Mouse (Mus musculus) midbrain, embryonic 11.5 days (tissue): ENCODE measurements around the gene Mrpl43. TPM values are rescaled to one million over a fixed set of nuclear protein-coding genes. Genes with fewer than 3 reads are reported as not detected.
A peak's percentile ranks its signal among the peaks of the same experiment; 100 is the strongest.

ENCODE experiments used
- ATAC-seq: fragments of 200-750 bp; cut with Nextera tagmentation; 2 replicates; pipeline ENCODE4 v1.8.0; 2017; ENCODE audit warnings: moderate TSS enrichment, moderate library complexity; ENCODE audit not compliant: low FRiP score
- DNase-seq: peaks from one replicate; pipeline ENCODE4 v3.0.0; 2015; ENCODE audit warnings: low spot score; ENCODE audit errors: missing footprints
- H3K27ac ChIP-seq: fragments of 300-500 bp; sonication (generic); 2 replicates; pipeline ENCODE4 v1.5.1; 2014; ENCODE audit warnings: low read depth, low read length
- H3K27me3 ChIP-seq: fragments of 300-500 bp; sonication (generic); 2 replicates; pipeline ENCODE4 v1.6.1; 2014; ENCODE audit warnings: mild to moderate bottlenecking, low read length, moderate library complexity, mixed read lengths; ENCODE audit not compliant: control insufficient read depth, insufficient read depth
- H3K36me3 ChIP-seq: fragments of 300-500 bp; sonication (generic); 2 replicates; pipeline ENCODE4 v1.6.1; 2014; ENCODE audit warnings: mild to moderate bottlenecking, low read length, moderate library complexity, mixed read lengths; ENCODE audit not compliant: control insufficient read depth, insufficient read depth
- H3K4me1 ChIP-seq: fragments of 300-500 bp; sonication (generic); 2 replicates; pipeline ENCODE4 v1.6.1; 2014; ENCODE audit warnings: low read length; ENCODE audit not compliant: control insufficient read depth, insufficient read depth
- H3K4me2 ChIP-seq: fragments of 300-500 bp; sonication (generic); 2 replicates; pipeline ENCODE4 v1.6.1; 2014; ENCODE audit warnings: mild to moderate bottlenecking, moderate library complexity
- H3K4me3 ChIP-seq: fragments of 300-500 bp; sonication (generic); 2 replicates; pipeline ENCODE4 v1.5.1; 2014; ENCODE audit warnings: low read depth, low read length
- H3K9ac ChIP-seq: fragments of 300-500 bp; sonication (generic); 2 replicates; pipeline ENCODE4 v1.6.1; 2014; ENCODE audit warnings: low read length
- H3K9me3 ChIP-seq: fragments of 300-500 bp; sonication (generic); 2 replicates; pipeline ENCODE4 v1.6.1; 2016; ENCODE audit warnings: low read length; ENCODE audit not compliant: control insufficient read depth
- WGBS: fragments of 180-500 bp; shearing (Covaris S2); extraction: QIAGEN DNeasy Blood & Tissue Kit; methylation state at CpG from one replicate; pipeline ENCODE4 v1.1.7; 2014; 5-methylcytosine and 5-hydroxymethylcytosine counted together
- polyA plus RNA-seq: library from polyadenylated mRNA; unstranded; fragments of >200 nt; fragmentation: Nextera tagmentation; extraction: Ambion mirVana; gene quantifications from 2 replicates; pipeline ENCODE4 v1.2.1, GENCODE M21; 2014

The Mrpl43 gene
- 67.3 and 69.6 TPM in 2 replicates for polyA plus RNA-seq

- Histone ChIP-seq H3K27me3 (no peaks in the 10 kb centered on the region), H3K27ac (0 out of 2 replicates have a peak within 1 kb of the TSS, but pooled peaks have one; percentile 25), H3K4me3 (peak within 1 kb of the TSS; percentile 70), H3K4me1 (peaks cover 14% of the 10 kb centered on the region; the same call in 1 of the 2 replicates), H3K9me3 (no peaks in the 10 kb centered on the region), H3K9ac (peak within 1 kb of the TSS; percentile 71), H3K4me2 (peak within 1 kb of the TSS; percentile 75), H3K36me3 (peaks cover 11% of the 10 kb centered on the region)
- ATAC-seq (peak; percentile 94), DNase-seq (peak; percentile 100)
- WGBS = under 1% methylated on average over 82 of the region's 82 CpGs
Observed at GRCm38 (mm10) chr19:45005957-45006712, at the start of gene Mrpl43. Gene Mrpl43 (minus strand): TSS chr19:45006442.

- Histone ChIP-seq H3K4me2 (no peak overlapping the region), H3K27ac (no peak overlapping the region), H3K9me3 (no peaks in the 10 kb centered on the region), H3K36me3 (no peaks in the 10 kb centered on the region), H3K27me3 (no peaks in the 10 kb centered on the region), H3K4me1 (peaks cover 15% of the 10 kb centered on the region), H3K4me3 (no peak overlapping the region), H3K9ac (no peak overlapping the region)
- ATAC-seq (no peak), DNase-seq (no peak)
- WGBS = 89% methylated on average over 6 of the region's 6 CpGs
Observed at GRCm38 (mm10) chr19:45054892-45055690, 48.8 kb upstream of the Mrpl43 start.

- Histone ChIP-seq H3K4me2 (no peak overlapping the region), H3K4me1 (peaks cover 11% of the 10 kb centered on the region), H3K9me3 (no peaks in the 10 kb centered on the region), H3K36me3 (no peaks in the 10 kb centered on the region), H3K9ac (no peak overlapping the region), H3K4me3 (no peak overlapping the region), H3K27me3 (no peaks in the 10 kb centered on the region), H3K27ac (no peak overlapping the region)
- DNase-seq = no peak
- ATAC-seq = no peak
- 81% methylated on average over 8 of the region's 8 CpGs for WGBS
Observed at GRCm38 (mm10) chr19:45053451-45053850, 47.2 kb upstream of the Mrpl43 start.

- no peak overlapping the region for H3K9ac ChIP-seq
- peaks cover 18% of the 10 kb centered on the region for H3K27me3 ChIP-seq
- H3K27ac ChIP-seq = no peak overlapping the region
- H3K36me3 ChIP-seq = no peaks in the 10 kb centered on the region
- no peak for DNase-seq
- peaks cover 21% of the 10 kb centered on the region for H3K4me1 ChIP-seq
- no peak overlapping the region for H3K4me3 ChIP-seq
- no peaks in the 10 kb centered on the region for H3K9me3 ChIP-seq
- no peak overlapping the region for H3K4me2 ChIP-seq
- no peak for ATAC-seq
- 84% methylated on average over 9 of the region's 9 CpGs for WGBS
Observed at GRCm38 (mm10) chr19:45049523-45049922, 43.3 kb upstream of the Mrpl43 start.

GRCm38 (mm10) chr19:45048644-45049365, 42.6 kb upstream of the Mrpl43 start:
- 80% methylated on average over 12 of the region's 12 CpGs for WGBS
- Histone ChIP-seq H3K27me3 (peaks cover 19% of the 10 kb centered on the region), H3K9me3 (no peaks in the 10 kb centered on the region), H3K9ac (peak overlapping the region; percentile 73; the same call in 1 of the 2 replicates), H3K4me1 (peaks cover 21% of the 10 kb centered on the region), H3K4me2 (peak overlapping the region; percentile 79), H3K36me3 (no peaks in the 10 kb centered on the region), H3K27ac (no peak overlapping the region), H3K4me3 (no peak overlapping the region)
- no peak for DNase-seq
- no peak for ATAC-seq

GRCm38 (mm10) chr19:45047935-45048643, 41.8 kb upstream of the Mrpl43 start:
- peak overlapping the region; percentile 79 for H3K4me2 ChIP-seq
- H3K36me3 ChIP-seq = no peaks in the 10 kb centered on the region
- no peak for DNase-seq
- H3K4me1 ChIP-seq = peaks cover 21% of the 10 kb centered on the region
- no peak; the same call in none of the 2 replicates for ATAC-seq
- H3K27ac ChIP-seq = no peak overlapping the region; the same call in 1 of the 2 replicates
- H3K27me3 ChIP-seq = peaks cover 19% of the 10 kb centered on the region
- WGBS = 67% methylated on average over 11 of the region's 11 CpGs
- peak overlapping the region; percentile 73 for H3K9ac ChIP-seq
- H3K9me3 ChIP-seq = no peaks in the 10 kb centered on the region
- peak overlapping the region; percentile 46 for H3K4me3 ChIP-seq

GRCm38 (mm10) chr19:45047417-45047934, 41.2 kb upstream of the Mrpl43 start, which contains the start of gene Sfxn3:
Gene Sfxn3 (plus strand): TSS chr19:45047503.
- Histone ChIP-seq H3K4me1 (peaks cover 21% of the 10 kb centered on the region), H3K9me3 (no peaks in the 10 kb centered on the region), H3K27ac (no peak within 1 kb of the TSS; the same call in 1 of the 2 replicates), H3K4me3 (peak within 1 kb of the TSS; percentile 46), H3K9ac (peak within 1 kb of the TSS; percentile 73), H3K4me2 (peak within 1 kb of the TSS; percentile 79), H3K27me3 (peaks cover 19% of the 10 kb centered on the region), H3K36me3 (no peaks in the 10 kb centered on the region)
- DNase-seq (peak; percentile 98), ATAC-seq (peak; percentile 83)
- WGBS = under 1% methylated on average over 26 of the region's 26 CpGs
